Mouse (Mus musculus) monocyte, adult 5-6 weeks (primary cell): ENCODE results near the gene Dusp23. TPM values are rescaled to one million over a fixed set of nuclear protein-coding genes. Genes with fewer than 3 reads are reported as not detected.

Experiments used
- ATAC-seq: fragments of 153-309, 156-312 bp; replicated peaks from 2 replicates; pipeline ENCODE4 v1.8.0; 2017; ENCODE audit warnings: mild to moderate bottlenecking; ENCODE audit not compliant: low TSS enrichment, insufficient number of reproducible peaks, severe bottlenecking, poor library complexity, low FRiP score
- total RNA-seq: library from RNA; stranded (forward); fragments of 200-1000, 200-491, 200-594 nt; gene quantifications from 3 replicates; pipeline ENCODE4 v1.2.3, GENCODE M21; 2017

The Dusp23 gene
- 0.57 to 2.2 TPM in 2 of 3 replicates, not detected in the other for total RNA-seq

- ATAC-seq, result peak; percentile 95
These were observed at the start of gene Dusp23 for GRCm38 (mm10) chr1:172632451-172633326. Gene Dusp23, minus strand, starts transcription at chr1:172632962.

DNA sequence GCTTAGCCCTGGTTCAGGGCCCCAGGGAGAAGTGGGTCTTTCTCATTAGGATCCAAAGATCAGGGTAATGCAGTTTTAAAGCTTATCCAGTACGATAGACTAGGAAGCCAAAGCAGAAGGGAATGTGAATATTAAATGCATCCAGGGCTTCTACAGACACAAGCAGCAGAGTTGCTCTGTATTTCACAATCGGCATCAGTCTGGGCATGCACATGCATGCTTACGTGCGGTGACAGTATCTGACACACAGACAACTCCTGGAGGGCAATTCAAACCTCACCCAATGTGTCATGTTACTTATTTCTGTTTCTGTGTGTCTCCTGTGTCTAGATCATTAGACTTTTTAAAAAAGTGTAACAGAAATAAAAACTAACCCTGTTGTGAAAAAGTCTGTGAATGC, 48.0 kb upstream of the Dusp23 start:
- no peak for ATAC-seq

DNA sequence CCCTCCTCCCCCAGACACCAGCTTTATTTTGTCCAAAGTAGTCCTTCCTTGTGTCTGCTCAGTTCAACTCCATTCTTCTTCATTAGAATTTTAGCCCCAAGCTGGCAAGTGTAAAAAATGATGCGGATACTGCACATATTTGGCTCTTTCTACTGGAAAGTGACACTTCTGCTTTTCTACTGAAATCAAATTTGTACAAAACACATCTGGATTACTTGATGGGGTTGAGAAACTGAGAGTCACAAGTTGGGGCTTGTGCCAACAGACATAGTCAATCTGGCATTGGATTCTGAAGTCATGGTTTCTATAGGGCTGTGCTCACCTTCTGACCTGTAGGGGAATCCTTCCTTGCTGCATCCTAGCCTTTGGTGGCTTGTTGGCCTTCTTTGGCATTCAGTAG, 38.0 kb upstream of the Dusp23 start:
- ATAC-seq, result no peak

- no peak for ATAC-seq
These were observed 34.8 kb upstream of the Dusp23 start for GRCm38 (mm10) chr1:172667597-172667996.

DNA sequence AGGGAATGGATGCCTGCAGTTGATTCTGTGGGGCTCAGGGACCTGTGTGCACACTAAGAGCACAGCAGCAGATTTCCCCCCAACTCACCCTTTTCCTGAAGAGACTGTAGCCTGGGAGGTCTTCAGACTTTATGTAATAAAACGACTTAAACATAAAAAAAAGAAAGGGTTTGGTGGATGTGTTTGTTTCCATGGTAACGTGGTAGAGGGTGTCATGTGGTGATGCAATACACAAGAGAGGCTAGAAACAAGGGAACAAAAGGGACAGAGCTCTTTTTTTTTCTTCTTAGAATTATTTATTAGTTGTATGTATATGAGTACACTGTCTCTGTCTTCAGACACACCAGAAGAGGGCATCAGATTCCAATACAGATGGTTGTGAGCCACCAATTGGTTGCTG, 32.7 kb upstream of the Dusp23 start:
- ATAC-seq, result no peak

DNA sequence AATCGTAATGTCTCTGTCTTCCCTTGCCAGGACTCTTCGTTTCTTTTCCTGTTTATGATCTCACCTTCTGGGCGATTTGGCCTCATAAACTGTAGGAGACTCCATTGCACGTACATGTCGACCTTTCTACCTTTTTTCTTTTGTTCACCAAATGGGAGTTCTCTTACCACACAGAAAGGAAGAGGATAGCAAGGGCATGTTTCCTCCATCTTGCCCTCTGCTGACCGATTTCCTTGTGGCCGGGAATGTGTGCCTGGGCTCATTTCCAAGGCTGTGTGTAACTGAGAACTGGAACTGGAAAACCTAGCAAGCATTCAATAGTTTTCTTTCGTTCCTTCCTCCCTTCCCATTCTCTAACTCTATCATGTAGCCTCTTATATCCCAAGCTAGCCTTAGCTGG, 26.9 kb upstream of the Dusp23 start:
- no peak for ATAC-seq

GRCm38 (mm10) chr1:172657266-172657665, 24.5 kb upstream of the Dusp23 start:
- no peak for ATAC-seq

DNA sequence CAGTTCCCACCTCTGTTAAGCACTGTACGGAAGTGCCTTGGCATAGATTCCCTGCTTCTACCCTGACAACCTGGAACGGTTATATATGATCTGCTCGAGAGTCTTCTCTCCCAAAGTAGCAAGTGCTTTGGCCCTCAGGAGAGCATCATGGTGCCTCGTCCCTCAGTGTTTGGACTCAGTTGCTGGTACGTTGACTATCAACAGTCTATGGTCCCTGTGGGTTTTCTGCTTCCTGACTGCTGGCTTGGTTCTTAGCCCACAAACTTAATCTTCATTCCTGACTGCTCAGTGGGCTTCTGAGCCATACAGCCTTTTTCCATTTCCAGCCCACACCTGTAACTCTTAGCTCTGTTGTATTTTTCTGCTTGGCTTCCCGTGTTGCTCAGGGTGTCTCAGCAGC, 21.1 kb upstream of the Dusp23 start:
- no peak for ATAC-seq

GRCm38 (mm10) chr1:172652040-172652662, 19.4 kb upstream of the Dusp23 start:
- ATAC-seq, result no peak

DNA sequence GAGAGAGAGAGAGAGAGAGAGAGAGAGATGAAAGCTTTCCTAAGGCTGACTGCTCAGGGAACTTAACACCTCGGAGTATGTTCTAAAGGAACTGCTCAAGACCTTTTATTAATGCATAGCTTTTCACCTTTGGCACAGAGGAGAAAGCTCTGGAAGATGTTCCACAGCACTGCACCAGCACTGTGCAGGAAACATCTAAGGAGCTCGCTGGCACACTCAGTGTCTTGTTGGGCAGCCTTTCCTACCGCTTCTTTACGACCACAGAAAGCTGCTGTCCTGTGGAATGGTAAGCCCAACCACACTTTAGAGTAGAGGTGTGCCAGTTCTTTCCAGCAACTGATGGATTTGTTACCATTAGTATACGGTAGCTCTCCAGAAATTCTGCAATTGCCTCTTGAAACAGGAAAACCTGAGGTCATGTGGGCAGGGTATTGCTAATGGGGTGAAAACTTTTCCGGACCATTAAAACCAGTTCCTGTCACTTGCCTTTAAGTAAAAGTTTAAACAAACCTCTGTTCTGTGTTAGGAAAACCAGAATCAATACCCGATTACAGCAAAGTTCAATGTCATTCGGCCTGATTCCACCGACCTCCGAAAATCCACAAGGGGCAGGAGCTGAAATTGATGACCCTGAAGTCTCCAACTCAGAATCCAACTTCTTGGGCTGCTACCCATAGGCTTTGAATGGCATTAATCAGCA, 18.7 kb upstream of the Dusp23 start:
- no peak for ATAC-seq

DNA sequence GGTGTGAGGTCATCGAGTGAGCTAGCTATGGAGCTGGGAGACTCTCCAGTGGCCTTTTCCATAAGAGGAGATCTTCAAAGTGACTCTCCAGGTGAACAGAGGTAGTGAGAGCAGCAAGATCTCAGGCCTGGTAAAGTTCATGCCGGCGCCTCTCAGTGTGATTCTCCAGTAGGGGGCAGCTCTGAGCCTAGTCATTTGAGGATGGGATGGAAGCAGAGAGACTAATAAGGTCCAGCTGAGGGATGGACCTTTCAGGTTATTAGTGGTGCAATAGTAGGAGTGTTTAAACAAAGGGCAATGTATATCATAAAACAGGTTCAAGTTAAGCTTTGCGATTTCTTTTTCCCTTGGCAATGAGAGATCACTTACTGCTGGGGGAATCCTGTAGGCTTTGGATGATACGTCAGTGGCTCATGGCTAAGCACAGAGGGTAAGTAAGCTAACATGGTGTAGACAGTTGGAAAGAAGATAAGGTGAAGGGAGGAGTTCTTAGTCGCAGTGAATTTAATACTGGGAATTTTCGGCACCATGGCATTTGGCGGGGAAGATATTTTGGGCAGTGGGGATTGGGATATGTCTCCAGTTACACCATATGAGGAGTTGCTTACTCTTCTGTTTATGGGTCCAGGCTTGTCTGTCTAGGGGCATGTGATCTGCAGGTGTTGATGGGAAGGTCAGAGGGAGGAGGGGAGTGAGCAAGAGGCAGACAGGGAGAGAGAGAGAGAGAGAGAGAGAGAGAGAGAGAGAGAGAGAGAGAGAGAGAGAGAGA, 17.9 kb upstream of the Dusp23 start:
- no peak; the same call in 1 of the 2 replicates for ATAC-seq

DNA sequence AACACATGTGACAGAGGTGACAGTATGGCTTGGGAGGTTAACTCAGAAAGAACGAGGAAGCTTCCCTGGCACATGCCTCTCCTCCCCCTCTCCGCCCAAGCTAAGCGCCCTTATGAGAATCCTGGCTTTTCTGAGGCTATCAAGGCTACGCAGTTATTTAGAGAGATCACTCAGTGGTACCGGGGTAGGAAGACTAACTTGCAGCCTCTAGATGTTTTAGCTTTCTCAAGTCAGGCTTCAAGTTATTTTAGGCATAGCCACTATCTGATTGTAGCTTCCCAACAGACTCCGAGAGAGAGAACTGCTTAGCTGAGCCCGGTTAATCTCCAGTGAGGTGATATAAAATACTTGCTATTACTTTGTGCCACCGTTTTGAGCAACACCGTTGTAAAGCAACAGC, 16.6 kb upstream of the Dusp23 start:
- no peak for ATAC-seq

- no peak for ATAC-seq
These were observed 14.5 kb upstream of the Dusp23 start for GRCm38 (mm10) chr1:172647236-172647635.

- no peak for ATAC-seq
These were observed 6.0 kb upstream of the Dusp23 start for GRCm38 (mm10) chr1:172638781-172639180.

DNA sequence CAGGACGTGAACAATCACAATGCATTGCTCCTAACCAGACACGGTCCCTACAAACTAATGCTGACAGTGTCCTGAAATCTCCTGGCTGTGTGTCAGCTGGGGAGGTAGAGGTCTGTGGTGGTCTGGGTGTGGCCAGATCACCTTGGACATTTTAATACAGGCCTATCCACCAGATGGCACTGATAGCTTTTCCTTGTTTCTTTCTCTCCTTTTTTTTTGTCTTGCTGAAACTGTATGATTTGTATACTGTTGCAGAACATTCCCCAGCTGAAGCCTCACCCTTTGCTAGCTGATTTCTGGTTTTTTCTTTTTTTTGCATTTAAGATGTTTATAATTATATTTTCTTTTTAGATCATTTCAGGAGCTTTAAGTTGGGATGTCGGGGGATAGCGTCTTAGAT, 5.0 kb upstream of the Dusp23 start:
- no peak for ATAC-seq

DNA sequence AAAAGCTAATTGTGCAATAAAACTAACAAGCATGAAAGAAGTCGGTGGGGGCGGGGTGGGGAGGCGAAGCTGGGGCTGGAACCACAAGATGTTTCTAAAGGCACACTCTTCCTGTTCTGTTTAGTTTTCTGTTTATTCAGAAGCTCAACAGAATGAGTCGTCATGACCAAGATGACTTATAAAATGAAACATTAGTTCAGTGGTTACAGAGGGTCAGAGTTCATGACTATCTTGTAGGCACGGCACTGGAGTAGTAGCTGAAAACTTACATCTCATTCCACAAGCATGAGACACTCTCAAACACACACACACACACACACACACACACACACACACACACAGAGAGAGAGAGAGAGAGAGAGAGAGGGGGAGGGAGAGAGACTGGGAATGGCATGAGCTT, 3.5 kb upstream of the Dusp23 start:
- ATAC-seq, result no peak

DNA sequence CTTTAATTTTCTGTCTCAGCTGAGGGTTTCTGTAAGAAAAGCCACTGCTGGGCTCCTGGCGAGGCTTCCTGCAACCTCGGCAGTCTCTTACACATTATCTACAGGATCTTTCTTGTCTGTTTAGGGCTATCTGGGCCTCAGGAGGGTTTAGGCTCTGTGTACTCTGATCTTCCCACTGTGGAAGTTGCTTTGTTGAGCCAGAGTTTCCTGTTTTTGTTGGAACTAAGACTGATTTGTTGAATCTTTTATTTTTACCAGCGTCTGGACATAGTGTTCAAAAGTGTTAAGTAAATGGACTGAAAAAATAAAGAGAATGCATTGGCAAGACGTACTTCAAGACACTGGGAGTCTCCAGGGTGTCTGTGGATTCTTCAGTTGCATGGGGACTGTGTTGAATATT, 2.5 kb upstream of the Dusp23 start:
- no peak for ATAC-seq

GRCm38 (mm10) chr1:172634136-172634535, 1.4 kb upstream of the Dusp23 start:
- ATAC-seq, result no peak

- no peak for ATAC-seq
These were observed 1.0 kb downstream of the Dusp23 start for GRCm38 (mm10) chr1:172631721-172632120.
